Mouse (Mus musculus): ENCODE results near the gene Atp6v1f. TPM values are rescaled to one million over a fixed set of nuclear protein-coding genes. Genes with fewer than 3 reads are reported as not detected.

The Atp6v1f gene
- total and polyA plus RNA-seq, 3 experiments, result 251 to 373 (median 328) TPM

GRCm38 (mm10) chr6:29507447-29508309 is 40.2 kb downstream of the Atp6v1f start, which contains the start of gene Kcp:
TSS of gene Kcp (minus strand) at chr6:29507952.
- H3K4me1 ChIP-seq (ENCODE audit: control insufficient read depth in 1 of 2, insufficient read depth in 2 of 2), result peaks cover 0 to 8% of the 10 kb centered on the region in 2 experiments; a peak in 1 of 4 replicates
- no peaks in the 10 kb centered on the region for H3K36me3 ChIP-seq (replicated peaks in 1 of 2; ENCODE audit: control insufficient read depth in 1 of 2, insufficient read depth in 1 of 2, low read length in 1 of 2)
- H3K9me3 ChIP-seq (replicated peaks; ENCODE audit: low read length), result no peaks in the 10 kb centered on the region
- H3K9ac ChIP-seq (ENCODE audit: insufficient read depth, low read depth), result no peak within 1 kb of the TSS
- dilution Hi-C loops (cut with MboI; ENCODE audit: extremely low pct_ligation_motif_present, extremely low pct_unique_long_range_greater_than_20kb, low sequenced_read_pairs) (no loop called here), in situ Hi-C loops (cut with MboI; ENCODE audit: low pct_ligation_motif_present, low pct_unique_long_range_greater_than_20kb, low sequenced_read_pairs) (no loop called here)
- H3K27me3 ChIP-seq (replicated peaks), result peaks cover 17% of the 10 kb centered on the region
- no peaks in the 10 kb centered on the region for H3K79me2 ChIP-seq (replicated peaks; ENCODE audit: control insufficient read depth, extremely low read depth, insufficient read depth, poor library complexity, severe bottlenecking)
- DNase-seq (ENCODE audit: extremely low read depth), result no peak
- H3K4me3 ChIP-seq (replicated peaks in 1 of 3; ENCODE audit: low read depth in 2 of 3, low read length in 2 of 3, poor library complexity in 1 of 3), result peak within 1 kb of the TSS in 1 of 3 experiments; percentile 8
- no peak within 1 kb of the TSS for H3K27ac ChIP-seq (ENCODE audit: insufficient read depth, low read depth)
- TF ChIP-seq ETS1 (conservative IDR thresholded peaks at IDR 0.05; ENCODE audit: low read depth, low read length), result no peak
- no peak for TF ChIP-seq JUN (IDR thresholded peaks at IDR 0.05; ENCODE audit: insufficient read depth, low read depth, low read length)
- no peak for TF ChIP-seq UBTF (IDR thresholded peaks at IDR 0.05; ENCODE audit: low read depth, low read length)
- no peak for TF ChIP-seq RCOR1 (conservative IDR thresholded peaks at IDR 0.05; ENCODE audit: low read depth, low read length)
- no peak for TF ChIP-seq NRF1 (IDR thresholded peaks at IDR 0.05; ENCODE audit: low read depth, low read length)
- TF ChIP-seq TCF12 (IDR thresholded peaks at IDR 0.05; ENCODE audit: low read depth, low read length), result no peak
- no peak for TF ChIP-seq MAX (IDR thresholded peaks at IDR 0.05; ENCODE audit: low read length)
- no peak for TF ChIP-seq JUND (conservative IDR thresholded peaks at IDR 0.05; ENCODE audit: low read depth, low read length)
- no peak for TF ChIP-seq ELF1 (IDR thresholded peaks at IDR 0.05; ENCODE audit: low read depth, low read length)
- TF ChIP-seq MEF2A (IDR thresholded peaks at IDR 0.05; ENCODE audit: borderline replicate concordance, low read depth, low read length), result no peak
- TF ChIP-seq IRF4 (IDR thresholded peaks at IDR 0.05; ENCODE audit: low read depth, low read length), result no peak
- TF ChIP-seq EP300 (IDR thresholded peaks at IDR 0.05; ENCODE audit: low read length), result no peak
- TF ChIP-seq KAT2A (IDR thresholded peaks at IDR 0.05; ENCODE audit: insufficient replicate concordance, low read length), result no peak
- no peak for TF ChIP-seq ZMIZ1 (IDR thresholded peaks at IDR 0.05; ENCODE audit: low read depth, low read length)
- no peak within 1 kb of the TSS for H3K4me2 ChIP-seq (ENCODE audit: insufficient read depth, low read depth, poor library complexity, severe bottlenecking)

- Histone ChIP-seq H3K9me3 (replicated peaks; ENCODE audit: low read length) (no peaks in the 10 kb centered on the region), H3K4me1 (ENCODE audit: control insufficient read depth in 1 of 2, insufficient read depth in 2 of 2) (peaks cover 0 to 8% of the 10 kb centered on the region in 2 experiments; a peak in 1 of 4 replicates), H3K36me3 (replicated peaks in 1 of 2; ENCODE audit: control insufficient read depth in 1 of 2, insufficient read depth in 1 of 2, low read length in 1 of 2) (no peaks in the 10 kb centered on the region), H3K4me3 (replicated peaks in 1 of 3; ENCODE audit: low read depth in 2 of 3, low read length in 2 of 3, poor library complexity in 1 of 3) (no peak overlapping the region), H3K4me2 (ENCODE audit: insufficient read depth, low read depth, poor library complexity, severe bottlenecking) (no peak overlapping the region), H3K79me2 (replicated peaks; ENCODE audit: control insufficient read depth, extremely low read depth, insufficient read depth, poor library complexity, severe bottlenecking) (no peaks in the 10 kb centered on the region), H3K27ac (ENCODE audit: insufficient read depth, low read depth) (no peak overlapping the region), H3K27me3 (replicated peaks) (peaks cover 9% of the 10 kb centered on the region), H3K9ac (ENCODE audit: insufficient read depth, low read depth) (no peak overlapping the region)
- DNase-seq (ENCODE audit: extremely low read depth), result no peak
- TF ChIP-seq CTCF (conservative IDR thresholded peaks at IDR 0.05 in 1 of 2, IDR thresholded peaks at IDR 0.05 in 1 of 2; ENCODE audit: low read depth in 2 of 2, low read length in 2 of 2), result no peak
- TF ChIP-seq SMC3 (IDR thresholded peaks at IDR 0.05; ENCODE audit: low read depth, low read length), result no peak
- TF ChIP-seq JUND (conservative IDR thresholded peaks at IDR 0.05; ENCODE audit: low read depth, low read length), result no peak
- no peak for TF ChIP-seq ZKSCAN1 (IDR thresholded peaks at IDR 0.05; ENCODE audit: borderline replicate concordance, low read depth, low read length)
- no peak for TF ChIP-seq RCOR1 (conservative IDR thresholded peaks at IDR 0.05; ENCODE audit: low read depth, low read length)
- TF ChIP-seq USF1 (IDR thresholded peaks at IDR 0.05; ENCODE audit: low read depth, low read length), result no peak
- TF ChIP-seq SIN3A (IDR thresholded peaks at IDR 0.05; ENCODE audit: low read length), result no peak
- TF ChIP-seq MAFK (IDR thresholded peaks at IDR 0.05; ENCODE audit: insufficient replicate concordance, low read length), result no peak
- no peak for TF ChIP-seq MAX (IDR thresholded peaks at IDR 0.05; ENCODE audit: low read length)
- dilution Hi-C loops (cut with MboI; ENCODE audit: extremely low pct_ligation_motif_present, extremely low pct_unique_long_range_greater_than_20kb, low sequenced_read_pairs), result no loop called here
- in situ Hi-C loops (cut with MboI; ENCODE audit: low pct_ligation_motif_present, low pct_unique_long_range_greater_than_20kb, low sequenced_read_pairs), result no loop called here
These were observed 41.6 kb downstream of the Atp6v1f start for GRCm38 (mm10) chr6:29509086-29509485.

All from CH12.LX (cell line).